Mouse (Mus musculus): ENCODE data around the gene Kansl2.

- TF ChIP-seq CTCF (conservative IDR thresholded peaks at IDR 0.05; ENCODE audit: insufficient read depth, insufficient read length, low read depth, low read length) (no peak), POLR2A (IDR thresholded peaks at IDR 0.05; ENCODE audit: low read depth, low read length) (no peak)
Measured at GRCm38 (mm10) chr15:98506253-98506957, 27.7 kb downstream of the Kansl2 start.

Data from kidney, adult 2 months (tissue).